Mouse (Mus musculus) cerebellum, postnatal 4 days (tissue): ENCODE measurements around the gene Gtpbp3.

Source experiments
- DNase-seq, 2 experiments: peaks; one replicate each; pipeline ENCODE4 v3.0.0; 2022; ENCODE audit warnings: low spot score in 2 of 2, mixed read lengths in 1 of 2

The Gtpbp3 gene

DNA sequence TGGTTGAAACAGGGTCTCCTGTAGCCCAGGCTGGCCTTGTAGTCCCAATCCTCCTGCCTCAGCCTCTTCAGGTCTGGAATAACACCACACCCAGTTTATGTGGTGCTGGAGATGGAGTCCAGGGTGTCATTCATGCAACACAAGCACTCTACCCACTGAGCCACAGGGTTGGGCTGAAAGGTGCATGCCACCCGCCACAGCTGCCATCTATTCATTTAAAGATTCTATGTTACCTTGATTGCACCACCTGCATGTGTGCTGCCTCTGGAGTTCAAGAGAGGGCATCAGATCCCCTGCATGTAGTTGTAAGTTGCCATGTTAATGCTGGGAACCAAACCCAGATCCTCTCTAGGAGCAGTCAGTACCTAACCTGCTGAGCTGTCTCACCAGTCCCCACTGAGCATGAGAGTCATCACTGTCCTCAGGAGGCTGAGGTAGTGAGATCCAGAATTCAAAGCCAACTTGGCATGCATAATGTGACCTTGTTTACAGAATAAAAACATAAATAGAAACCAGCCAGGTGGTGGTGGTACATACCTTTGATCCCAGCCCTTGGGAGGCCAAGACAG is 9.3 kb downstream of the Gtpbp3 start:
- DNase-seq: no peak

DNA sequence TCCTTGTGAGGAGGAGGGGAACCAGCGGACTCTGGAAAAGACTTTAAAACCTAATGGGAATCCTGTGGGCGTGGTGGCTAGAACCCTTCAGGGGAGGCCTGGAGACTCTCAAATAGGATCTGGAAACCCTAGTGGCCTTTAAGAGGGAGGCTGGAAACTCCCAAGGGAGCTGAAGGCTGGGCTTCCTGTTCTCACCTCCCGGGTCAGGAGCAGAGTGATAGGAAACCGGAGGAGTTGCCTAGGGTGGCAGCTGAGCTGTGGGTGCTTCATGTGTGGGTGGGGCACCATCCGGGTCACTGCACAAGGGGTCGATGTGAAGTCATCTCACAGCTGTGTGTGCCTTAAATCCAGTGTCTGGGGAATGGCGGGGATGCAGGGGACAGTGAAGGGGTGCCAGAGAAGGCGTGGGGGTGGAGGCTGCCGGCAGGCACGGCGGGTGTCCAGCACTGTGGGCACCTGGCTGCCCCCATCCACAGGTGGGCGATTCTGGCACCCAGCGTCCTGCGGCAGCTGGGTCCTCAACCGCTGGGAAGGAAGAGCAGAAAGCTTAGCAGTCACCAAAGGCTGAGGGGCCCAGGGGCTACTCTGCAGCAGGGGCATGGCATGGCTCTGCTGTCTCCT is 10.1 kb downstream of the Gtpbp3 start:
- DNase-seq: no peak

DNA sequence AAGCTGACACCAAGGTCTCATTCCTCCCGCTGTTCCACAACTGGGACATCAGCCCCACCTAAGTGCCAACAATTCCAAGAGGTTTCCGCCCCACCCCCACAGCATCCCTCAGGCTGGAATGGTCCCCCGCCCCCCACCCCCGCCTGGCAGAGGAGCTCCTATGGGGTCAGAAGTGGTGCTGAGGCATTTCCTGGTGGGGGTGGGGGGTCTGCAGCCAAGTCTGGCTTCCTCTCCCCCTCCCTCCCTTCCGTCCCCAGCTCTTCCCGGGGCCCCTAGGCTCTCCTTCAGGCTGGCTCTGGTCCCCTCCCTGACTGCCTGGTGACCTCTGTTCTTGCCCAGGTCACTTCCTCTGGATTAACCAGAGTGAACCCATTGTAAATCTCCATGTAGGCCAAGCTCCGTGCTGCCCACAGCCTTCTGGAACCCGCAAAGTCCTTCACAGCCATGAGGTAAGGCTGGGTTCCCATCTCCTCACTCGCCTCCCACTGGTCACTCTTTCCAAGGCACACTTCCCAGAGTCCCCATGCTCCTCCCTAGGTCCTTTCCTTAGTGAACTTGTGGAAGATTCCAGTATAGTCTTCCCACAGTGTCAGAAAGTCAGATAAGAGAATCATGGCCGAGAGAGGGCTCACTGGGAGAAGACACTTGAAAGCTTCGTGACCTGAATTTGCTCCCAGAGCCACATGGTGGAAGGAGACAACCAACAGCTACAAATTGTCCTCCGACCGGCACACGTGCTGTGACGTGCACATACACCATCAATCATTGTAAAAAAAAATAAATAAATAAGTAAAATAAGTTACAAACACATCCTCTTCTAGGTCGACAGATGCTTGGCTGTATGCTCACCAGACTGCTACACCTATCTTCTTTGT is 11.2 kb downstream of the Gtpbp3 start:
- DNase-seq: no peak

DNA sequence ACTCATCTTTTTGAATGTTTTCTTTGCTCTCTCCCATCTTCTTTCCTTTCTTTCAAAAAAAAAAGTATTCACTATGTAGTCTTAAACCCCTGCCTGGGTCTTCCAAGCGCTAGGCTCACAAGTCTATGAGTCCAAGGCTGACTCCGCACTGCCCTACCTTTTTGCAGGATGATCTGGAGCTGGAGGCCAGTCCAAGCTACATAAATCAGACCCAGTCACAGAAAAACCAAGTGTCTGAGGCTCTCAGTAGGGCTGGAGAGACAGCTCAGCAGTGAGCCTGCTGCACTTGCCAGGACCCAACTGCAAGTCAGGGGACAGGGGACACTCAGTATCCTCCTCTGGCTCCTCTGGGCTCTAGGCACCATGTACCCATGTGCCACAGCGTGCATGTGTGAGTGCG is 16.4 kb downstream of the Gtpbp3 start:
- no peak for DNase-seq

- DNase-seq: no peak
These were observed 17.4 kb downstream of the Gtpbp3 start for GRCm38 (mm10) chr8:71505326-71505725.

DNA sequence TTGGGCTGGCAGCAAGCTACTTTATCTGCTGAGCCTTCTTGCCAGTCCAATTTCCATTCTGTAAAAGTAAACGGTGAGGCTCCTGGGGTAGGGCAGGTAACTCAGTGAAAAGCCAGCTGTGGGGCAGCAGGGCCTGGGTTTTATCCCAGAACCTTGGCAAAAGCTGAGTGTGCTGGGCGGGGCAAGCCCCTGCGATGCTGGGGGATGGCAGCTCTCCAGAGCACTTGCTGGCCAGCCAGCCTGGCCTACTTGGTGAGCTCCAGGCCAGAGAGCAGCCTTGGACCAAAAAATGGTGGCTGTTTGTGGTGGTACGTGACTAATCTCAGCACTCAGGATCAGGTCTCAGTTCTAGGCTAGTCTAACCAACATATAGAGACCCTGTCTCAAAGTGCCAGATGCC is 18.1 kb downstream of the Gtpbp3 start:
- DNase-seq: no peak

- peak; percentile 34 to 67 for DNase-seq
These were observed 19.7 kb downstream of the Gtpbp3 start for GRCm38 (mm10) chr8:71507589-71508104.

DNA sequence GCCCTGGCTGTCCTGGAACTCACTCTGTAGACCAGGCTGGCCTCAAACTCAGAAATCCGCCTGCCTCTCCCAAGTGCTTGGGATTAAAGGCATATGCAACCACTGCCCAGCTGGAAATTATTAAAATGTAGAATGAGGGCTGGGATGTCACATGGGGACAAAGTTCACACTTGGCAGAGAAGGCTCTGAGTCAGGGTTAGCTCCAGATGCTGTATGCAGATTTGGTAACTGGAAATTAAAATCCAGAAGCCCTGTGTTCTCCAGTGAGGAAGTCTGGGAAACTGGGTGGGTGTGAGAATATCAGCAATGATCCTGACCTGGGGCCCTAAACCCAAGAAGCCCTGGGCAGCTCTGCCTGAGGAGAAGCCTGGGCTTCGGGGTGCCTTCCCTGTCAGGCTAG is 21.4 kb downstream of the Gtpbp3 start:
- no peak for DNase-seq

- DNase-seq: no peak
These were observed 23.7 kb downstream of the Gtpbp3 start, which contains the start of gene Plvap for GRCm38 (mm10) chr8:71511644-71512043. Gene Plvap (minus strand): TSS chr8:71511752.

DNA sequence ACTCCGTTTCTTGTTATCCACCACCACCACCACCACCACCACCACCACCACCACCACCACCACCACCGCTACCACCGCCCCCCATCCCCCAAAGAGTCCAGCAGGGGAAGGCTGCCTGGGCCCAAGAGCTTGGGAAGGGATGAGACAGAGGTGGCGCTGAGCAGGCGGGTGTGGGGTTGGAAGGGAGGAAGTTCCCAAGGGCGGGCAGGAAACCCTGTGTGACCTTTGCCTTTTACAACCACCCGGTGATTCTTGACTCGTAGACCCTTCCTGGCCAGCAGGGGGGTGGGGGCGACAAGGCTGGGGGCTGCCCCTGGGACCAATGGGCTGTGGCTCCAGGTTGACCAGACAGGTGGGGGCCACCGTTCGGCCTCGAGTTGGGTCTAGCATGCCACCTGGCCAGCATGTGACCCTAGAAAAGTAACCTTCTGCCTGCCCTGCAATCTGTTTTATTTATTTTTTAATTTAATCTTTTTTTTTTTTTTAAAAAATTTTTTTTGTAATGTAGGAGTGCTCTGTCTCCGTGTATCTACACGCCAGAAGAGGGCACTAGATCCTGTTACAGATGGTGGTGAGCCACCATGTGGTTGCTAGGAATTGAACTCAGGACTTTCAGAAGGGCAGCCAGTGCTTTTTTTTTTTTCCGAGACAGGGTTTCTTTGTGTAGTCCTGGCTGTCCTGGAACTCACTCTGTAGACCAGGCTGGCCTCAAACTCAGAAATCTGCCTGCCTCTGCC is 25.3 kb downstream of the Gtpbp3 start:
- no peak for DNase-seq

DNA sequence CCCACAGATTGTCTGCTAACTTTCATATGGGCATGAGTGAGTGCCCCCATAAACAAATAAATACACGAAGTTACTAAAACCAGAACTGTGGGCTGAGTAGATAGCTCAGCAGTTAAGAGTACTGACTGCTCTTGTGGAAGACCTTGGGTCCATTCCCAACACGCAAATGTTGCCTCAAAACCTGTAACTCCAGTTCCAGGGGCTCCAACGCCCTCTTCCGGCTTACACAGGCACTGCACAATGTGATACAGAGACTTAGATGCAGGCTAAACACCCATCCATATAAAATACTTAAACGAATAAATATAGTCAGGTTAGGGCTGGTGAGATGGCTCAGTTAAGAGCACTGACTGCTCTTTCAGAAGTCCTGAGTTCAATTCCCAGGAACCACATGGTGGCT is 27.1 kb downstream of the Gtpbp3 start:
- no peak for DNase-seq

- no peak for DNase-seq
These were observed 28.9 kb downstream of the Gtpbp3 start for GRCm38 (mm10) chr8:71516786-71517185.

DNA sequence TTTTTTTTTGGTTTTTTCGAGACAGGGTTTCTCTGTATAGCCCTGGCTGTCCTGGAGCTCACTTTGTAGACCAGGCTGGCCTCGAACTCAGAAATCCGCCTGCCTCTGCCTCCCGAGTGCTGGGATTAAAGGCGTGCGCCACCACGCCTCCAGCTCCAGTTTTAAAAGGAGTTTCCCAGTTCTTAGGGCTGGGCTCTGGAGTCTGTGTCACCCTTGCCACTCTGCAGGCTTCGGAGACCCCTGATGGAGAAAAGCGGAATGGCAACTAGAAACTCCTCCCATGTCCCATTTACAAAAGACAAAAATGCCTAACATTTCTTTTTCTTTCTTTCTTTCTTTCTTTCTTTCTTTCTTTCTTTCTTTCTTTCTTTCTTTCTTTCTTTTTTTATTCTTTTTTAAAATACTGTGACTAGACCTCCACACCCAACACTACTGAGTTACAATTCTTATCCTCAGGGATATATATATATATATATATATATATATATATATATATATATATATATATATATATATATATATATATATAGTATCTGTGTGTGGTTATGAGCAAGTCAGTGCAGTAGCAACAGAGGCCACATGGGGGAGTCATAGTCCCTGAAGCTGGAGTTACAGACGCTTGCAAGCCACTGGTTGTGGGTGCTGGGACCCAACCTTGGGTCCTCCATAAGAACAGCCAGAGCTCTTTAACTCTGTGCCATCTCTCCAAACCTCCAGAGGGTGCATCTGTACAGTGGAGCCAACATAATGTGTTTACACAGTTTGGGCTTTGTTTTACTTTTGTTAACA is 31.3 kb downstream of the Gtpbp3 start:
- peak in 1 of 2 experiments; percentile 66 for DNase-seq

- DNase-seq: peak; percentile 90 to 97
These were observed 33.7 kb downstream of the Gtpbp3 start for GRCm38 (mm10) chr8:71521634-71522033.

DNA sequence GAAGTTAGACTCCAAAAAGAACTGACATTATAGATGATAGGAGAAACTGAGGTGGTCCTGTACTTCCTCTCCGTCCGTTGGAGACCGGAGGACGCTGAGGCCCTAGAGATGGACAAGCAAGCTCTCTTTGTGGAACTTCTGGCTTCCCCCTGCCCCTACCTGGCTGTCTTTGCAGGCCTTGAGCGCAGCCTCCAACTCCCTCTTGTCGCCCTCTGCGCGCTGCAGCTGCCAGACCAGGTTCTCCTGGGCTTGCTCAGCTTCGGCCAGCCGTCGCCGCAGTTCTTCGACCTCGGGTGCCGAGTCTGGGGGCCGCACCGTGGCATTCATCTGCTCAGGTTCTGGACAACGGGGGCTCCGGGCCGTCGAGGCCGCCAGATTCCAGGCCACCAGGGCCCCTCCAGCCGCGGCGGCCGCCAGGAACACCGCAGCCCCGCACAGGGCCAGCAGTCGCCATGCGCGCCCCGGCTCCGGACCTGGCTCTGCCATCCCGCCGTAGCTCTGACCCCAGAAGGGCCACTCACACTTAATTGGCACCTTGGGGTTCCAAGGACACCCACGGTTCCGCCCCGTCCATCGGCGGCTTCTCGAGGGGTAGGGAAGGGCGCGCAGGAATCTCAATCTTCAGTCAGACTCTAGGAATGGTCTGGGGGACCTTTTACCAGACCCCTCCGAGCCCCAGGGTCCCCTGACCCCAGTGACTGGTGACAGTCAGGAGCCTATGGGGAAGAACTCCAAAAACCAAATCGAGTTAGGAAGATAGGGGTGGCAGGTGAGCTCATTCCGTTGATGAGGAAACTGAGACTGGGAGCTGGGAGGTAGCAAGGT is 37.5 kb downstream of the Gtpbp3 start, which contains the start of gene Ccdc194:
Gene Ccdc194 (minus strand): TSS at position 486 of the 825 bp plus-strand sequence.
- no peak for DNase-seq

GRCm38 (mm10) chr8:71526272-71526671 is 38.4 kb downstream of the Gtpbp3 start:
- DNase-seq: no peak

GRCm38 (mm10) chr8:71527162-71527870 is 39.4 kb downstream of the Gtpbp3 start:
- no peak for DNase-seq

GRCm38 (mm10) chr8:71528362-71529073 is 40.6 kb downstream of the Gtpbp3 start:
- DNase-seq: no peak
